Mouse (Mus musculus) embryonic fibroblast, embryonic 13.5 days (primary cell): Measurements from ENCODE around the gene Pcbp3. TPM values are rescaled to one million over a fixed set of nuclear protein-coding genes. Genes with fewer than 3 reads are reported as not detected.

Experiments used
- H3K27ac ChIP-seq: 2 replicates; pipeline ENCODE4 v1.5.1; 2012; ENCODE audit warnings: low read length, control low read depth, inconsistent platforms; ENCODE audit not compliant: insufficient read depth
- H3K4me1 ChIP-seq: 2 replicates; pipeline ENCODE4 v1.6.1; 2011; ENCODE audit warnings: low read length; ENCODE audit not compliant: control insufficient read depth, insufficient read depth
- H3K4me3 ChIP-seq: 2 replicates; pipeline ENCODE4 v1.5.1; 2011; ENCODE audit warnings: mild to moderate bottlenecking, control low read depth, low read length; ENCODE audit not compliant: insufficient read depth
- CTCF ChIP-seq: IDR thresholded peaks from 2 replicates; pipeline ENCODE4 v1.5.1; 2011; ENCODE audit warnings: mild to moderate bottlenecking, control low read depth, low read length, moderate library complexity, borderline replicate concordance; ENCODE audit not compliant: insufficient read depth
- POLR2A ChIP-seq: IDR thresholded peaks from 2 replicates; pipeline ENCODE4 v1.6.1; 2011; ENCODE audit warnings: low read depth, mild to moderate bottlenecking, control low read depth, low read length, moderate library complexity
- polyA plus RNA-seq: library from polyadenylated mRNA; stranded (reverse); fragments of >200 nt; gene quantifications from 2 replicates; pipeline ENCODE4 v1.2.4, GENCODE M21; 2011; ENCODE audit warnings: low read depth; ENCODE audit not compliant: missing spikeins, insufficient read length

Pcbp3 gene
- polyA plus RNA-seq, 1 experiment: 12.0 TPM

- no peak overlapping the region for H3K4me3 ChIP-seq
- no peak overlapping the region for H3K27ac ChIP-seq
- TF ChIP-seq POLR2A (no peak), CTCF (no peak)
- H3K4me1 ChIP-seq: no peaks in the 10 kb centered on the region
Observed at GRCm38 (mm10) chr10:76789885-76790284, 171.8 kb downstream of the Pcbp3 start.

GRCm38 (mm10) chr10:76785312-76785711 lies 176.4 kb downstream of the Pcbp3 start:
- TF ChIP-seq POLR2A (no peak), CTCF (no peak)
- H3K27ac ChIP-seq: no peak overlapping the region
- no peaks in the 10 kb centered on the region for H3K4me1 ChIP-seq
- H3K4me3 ChIP-seq: no peak overlapping the region

GRCm38 (mm10) chr10:76779225-76779624 lies 182.5 kb downstream of the Pcbp3 start:
- Histone ChIP-seq H3K4me3 (no peak overlapping the region), H3K4me1 (no peaks in the 10 kb centered on the region), H3K27ac (no peak overlapping the region)
- TF ChIP-seq POLR2A (no peak), CTCF (no peak)

GRCm38 (mm10) chr10:76771624-76772023 lies 190.1 kb downstream of the Pcbp3 start:
- no peak overlapping the region for H3K27ac ChIP-seq
- peaks cover 5% of the 10 kb centered on the region; the same call in 1 of the 2 replicates for H3K4me1 ChIP-seq
- no peak overlapping the region for H3K4me3 ChIP-seq
- TF ChIP-seq CTCF: no peak

- Histone ChIP-seq H3K27ac (no peak overlapping the region), H3K4me3 (no peak overlapping the region), H3K4me1 (peaks cover 5% of the 10 kb centered on the region; the same call in 1 of the 2 replicates)
- no peak for TF ChIP-seq CTCF
- TF ChIP-seq POLR2A: no peak
Observed at GRCm38 (mm10) chr10:76771086-76771485, 190.6 kb downstream of the Pcbp3 start.

GRCm38 (mm10) chr10:76769581-76769980 lies 192.1 kb downstream of the Pcbp3 start:
- Histone ChIP-seq H3K4me1 (peaks cover 5% of the 10 kb centered on the region; the same call in 1 of the 2 replicates), H3K27ac (peak overlapping the region; percentile 71), H3K4me3 (no peak overlapping the region)
- TF ChIP-seq CTCF (no peak), POLR2A (no peak)

- TF ChIP-seq POLR2A (no peak), CTCF (no peak)
- H3K4me3 ChIP-seq: no peak overlapping the region
- no peak overlapping the region for H3K27ac ChIP-seq
- peaks cover 5% of the 10 kb centered on the region; the same call in 1 of the 2 replicates for H3K4me1 ChIP-seq
Observed at GRCm38 (mm10) chr10:76766196-76766595, 195.5 kb downstream of the Pcbp3 start.

GRCm38 (mm10) chr10:76764927-76765326 lies 196.8 kb downstream of the Pcbp3 start:
- peaks cover 5% of the 10 kb centered on the region; the same call in 1 of the 2 replicates for H3K4me1 ChIP-seq
- TF ChIP-seq CTCF: no peak
- no peak for TF ChIP-seq POLR2A

GRCm38 (mm10) chr10:76763016-76763415 lies 198.7 kb downstream of the Pcbp3 start:
- H3K27ac ChIP-seq: no peak overlapping the region
- no peak for TF ChIP-seq CTCF
- TF ChIP-seq POLR2A: no peak
- H3K4me3 ChIP-seq: no peak overlapping the region
- H3K4me1 ChIP-seq: no peaks in the 10 kb centered on the region

More at GRCm38 (mm10) chr10:76764927-76765326, 196.8 kb downstream of the Pcbp3 start:
- H3K27ac ChIP-seq: no peak overlapping the region
- no peak overlapping the region for H3K4me3 ChIP-seq

- H3K4me1 ChIP-seq: no peaks in the 10 kb centered on the region
- H3K27ac ChIP-seq: no peak overlapping the region
- no peak for TF ChIP-seq POLR2A
- no peak for TF ChIP-seq CTCF
- no peak overlapping the region for H3K4me3 ChIP-seq
Observed at GRCm38 (mm10) chr10:76762411-76762810, 199.3 kb downstream of the Pcbp3 start.

- Histone ChIP-seq H3K27ac (no peak overlapping the region), H3K4me3 (no peak overlapping the region), H3K4me1 (no peaks in the 10 kb centered on the region)
- TF ChIP-seq POLR2A (no peak), CTCF (no peak)
Observed at GRCm38 (mm10) chr10:76759878-76760277, 201.8 kb downstream of the Pcbp3 start.
